Mouse (Mus musculus) liver, embryonic 16.5 days (tissue): ENCODE measurements around the gene Taf9b. TPM values are rescaled to one million over a fixed set of nuclear protein-coding genes. Genes with fewer than 3 reads are reported as not detected.
A peak's percentile ranks its signal among the peaks of the same experiment; 100 is the strongest.

Experiments used
- ATAC-seq: fragments of 200-750 bp; cut with Nextera tagmentation; 2 replicates; pipeline ENCODE4 v1.8.0; 2017; ENCODE audit warnings: low read depth, mild to moderate bottlenecking, moderate number of reproducible peaks, moderate library complexity
- H3K27ac ChIP-seq: fragments of 300-500 bp; sonication (generic); 2 replicates; pipeline ENCODE4 v1.5.1; 2014; ENCODE audit warnings: mild to moderate bottlenecking, low read length
- H3K27me3 ChIP-seq: fragments of 300-500 bp; sonication (generic); 2 replicates; pipeline ENCODE4 v1.6.1; 2014; ENCODE audit warnings: low read depth, low read length, mixed read lengths; ENCODE audit not compliant: control insufficient read depth, insufficient read depth
- H3K36me3 ChIP-seq: fragments of 300-500 bp; sonication (generic); 2 replicates; pipeline ENCODE4 v1.6.1; 2014; ENCODE audit warnings: mild to moderate bottlenecking; ENCODE audit not compliant: control insufficient read depth, insufficient read depth
- H3K4me1 ChIP-seq: fragments of 300-500 bp; sonication (generic); 2 replicates; pipeline ENCODE4 v1.6.1; 2014; ENCODE audit warnings: low read depth, low read length, mixed read lengths; ENCODE audit not compliant: control insufficient read depth
- H3K4me2 ChIP-seq: fragments of 300-500 bp; sonication (generic); 2 replicates; pipeline ENCODE4 v1.6.1; 2014; ENCODE audit warnings: low read depth, low read length, mixed read lengths
- H3K4me3 ChIP-seq: fragments of 300-500 bp; sonication (generic); 2 replicates; pipeline ENCODE4 v1.5.1; 2014; ENCODE audit warnings: low read depth, mild to moderate bottlenecking, low read length
- H3K9ac ChIP-seq: fragments of 300-500 bp; sonication (generic); 2 replicates; pipeline ENCODE4 v1.6.1; 2014; ENCODE audit warnings: low read depth, low read length
- H3K9me3 ChIP-seq: fragments of 300-500 bp; sonication (generic); replicated peaks from 2 replicates; pipeline ENCODE4 v1.6.1; 2016; ENCODE audit warnings: low read length; ENCODE audit not compliant: control insufficient read depth
- WGBS: fragments of 180-500 bp; shearing (Covaris S2); extraction: QIAGEN DNeasy Blood & Tissue Kit; methylation state at CpG from one replicate; pipeline ENCODE4 v1.1.7; 2014; ENCODE audit not compliant: insufficient replicate concordance; 5-methylcytosine and 5-hydroxymethylcytosine counted together
- polyA plus RNA-seq: library from polyadenylated mRNA; unstranded; fragments of >200 nt; fragmentation: Nextera tagmentation; extraction: Ambion mirVana; gene quantifications from 2 replicates; pipeline ENCODE4 v1.2.1, GENCODE M21; 2015

The Taf9b gene
- polyA plus RNA-seq, 1 experiment from 2014 or later, result 4.0 TPM

GRCm38 (mm10) chrX:106187737-106188136 is 33.2 kb downstream of the Taf9b start:
- no peaks in the 10 kb centered on the region for H3K36me3 ChIP-seq
- WGBS, result 22% methylated on average over 12 of the region's 12 CpGs
- H3K4me3 ChIP-seq, result peak overlapping the region; percentile 58
- peak overlapping the region; percentile 63 for H3K4me2 ChIP-seq
- peak overlapping the region; percentile 37 for H3K9ac ChIP-seq
- no peaks in the 10 kb centered on the region for H3K27me3 ChIP-seq
- H3K9me3 ChIP-seq, result no peaks in the 10 kb centered on the region
- H3K27ac ChIP-seq, result no peak overlapping the region; the same call in 1 of the 2 replicates
- ATAC-seq, result no peak
- H3K4me1 ChIP-seq, result peaks cover 6% of the 10 kb centered on the region

- H3K9ac ChIP-seq, result peak within 1 kb of the TSS; percentile 55
- H3K4me3 ChIP-seq, result peak within 1 kb of the TSS; percentile 62
- H3K27ac ChIP-seq, result peak within 1 kb of the TSS; percentile 74
- H3K9me3 ChIP-seq, result no peaks in the 10 kb centered on the region
- peaks cover 6% of the 10 kb centered on the region for H3K4me1 ChIP-seq
- peak; percentile 96 for ATAC-seq
- WGBS, result 16% methylated on average over 53 of the region's 55 CpGs
- H3K4me2 ChIP-seq, result peak within 1 kb of the TSS; percentile 73
- H3K27me3 ChIP-seq, result no peaks in the 10 kb centered on the region
- H3K36me3 ChIP-seq, result no peaks in the 10 kb centered on the region
Observed at GRCm38 (mm10) chrX:106186713-106187649, 34.0 kb downstream of the Taf9b start, which contains the start of gene Pgk1. Gene Pgk1, plus strand, starts transcription at chrX:106187100.

GRCm38 (mm10) chrX:106185706-106186105 is 35.3 kb downstream of the Taf9b start:
- no peak for ATAC-seq
- no peak overlapping the region for H3K4me3 ChIP-seq
- H3K36me3 ChIP-seq, result no peaks in the 10 kb centered on the region
- H3K9ac ChIP-seq, result no peak overlapping the region
- peaks cover 6% of the 10 kb centered on the region for H3K4me1 ChIP-seq
- H3K9me3 ChIP-seq, result no peaks in the 10 kb centered on the region
- no peak overlapping the region for H3K27ac ChIP-seq
- no peak overlapping the region for H3K4me2 ChIP-seq
- no peaks in the 10 kb centered on the region for H3K27me3 ChIP-seq
- 58% methylated on average over 5 of the region's 5 CpGs for WGBS

- no peak for ATAC-seq
- H3K27me3 ChIP-seq, result no peaks in the 10 kb centered on the region
- no peak overlapping the region for H3K4me3 ChIP-seq
- no peak overlapping the region for H3K4me2 ChIP-seq
- H3K27ac ChIP-seq, result no peak overlapping the region
- WGBS, result 21% methylated on average over 4 of the region's 4 CpGs
- H3K9me3 ChIP-seq, result no peaks in the 10 kb centered on the region
- no peaks in the 10 kb centered on the region for H3K36me3 ChIP-seq
- H3K4me1 ChIP-seq, result peaks cover 6% of the 10 kb centered on the region
- no peak overlapping the region for H3K9ac ChIP-seq
Observed at GRCm38 (mm10) chrX:106184279-106184678, 36.7 kb downstream of the Taf9b start.

- Histone ChIP-seq H3K9me3 (no peaks in the 10 kb centered on the region), H3K27ac (no peak overlapping the region), H3K9ac (no peak overlapping the region), H3K36me3 (no peaks in the 10 kb centered on the region), H3K27me3 (no peaks in the 10 kb centered on the region), H3K4me3 (no peak overlapping the region), H3K4me1 (no peaks in the 10 kb centered on the region; the same call in 1 of the 2 replicates), H3K4me2 (no peak overlapping the region)
- WGBS, result 60% methylated on average over 9 of the region's 9 CpGs
- ATAC-seq, result no peak
Observed at GRCm38 (mm10) chrX:106176331-106176730, 44.6 kb downstream of the Taf9b start.

GRCm38 (mm10) chrX:106171853-106172154 is 49.2 kb downstream of the Taf9b start:
- Histone ChIP-seq H3K36me3 (no peaks in the 10 kb centered on the region), H3K4me1 (no peaks in the 10 kb centered on the region; the same call in 1 of the 2 replicates), H3K27me3 (no peaks in the 10 kb centered on the region), H3K9ac (no peak overlapping the region; the same call in 1 of the 2 replicates), H3K9me3 (no peaks in the 10 kb centered on the region), H3K4me3 (peak overlapping the region; percentile 28; the same call in 1 of the 2 replicates), H3K4me2 (peak overlapping the region; percentile 51), H3K27ac (no peak overlapping the region)
- ATAC-seq, result no peak
- WGBS, result 50% methylated on average over 6 of the region's 6 CpGs

- H3K4me1 ChIP-seq, result no peaks in the 10 kb centered on the region; the same call in 1 of the 2 replicates
- no peak overlapping the region for H3K27ac ChIP-seq
- ATAC-seq, result peak; percentile 58
- peak overlapping the region; percentile 28 for H3K4me3 ChIP-seq
- H3K4me2 ChIP-seq, result peak overlapping the region; percentile 51
- peak overlapping the region; percentile 10 for H3K9ac ChIP-seq
- no peaks in the 10 kb centered on the region for H3K27me3 ChIP-seq
- no peaks in the 10 kb centered on the region for H3K36me3 ChIP-seq
- WGBS, result 22% methylated on average over 18 of the region's 18 CpGs
- H3K9me3 ChIP-seq, result no peaks in the 10 kb centered on the region
Observed at GRCm38 (mm10) chrX:106171106-106171852, 49.7 kb downstream of the Taf9b start.

GRCm38 (mm10) chrX:106165089-106165488 is 55.9 kb downstream of the Taf9b start:
- Histone ChIP-seq H3K9me3 (no peaks in the 10 kb centered on the region), H3K4me1 (no peaks in the 10 kb centered on the region), H3K27me3 (no peaks in the 10 kb centered on the region), H3K4me3 (no peak overlapping the region), H3K27ac (peak overlapping the region; percentile 55; the same call in 1 of the 2 replicates), H3K36me3 (no peaks in the 10 kb centered on the region), H3K9ac (no peak overlapping the region), H3K4me2 (no peak overlapping the region)
- no peak for ATAC-seq
- WGBS, result 38% methylated on average over 1 of the region's 1 CpGs
